Mouse (Mus musculus): ENCODE data around the gene Gm37240. TPM values are rescaled to one million over a fixed set of nuclear protein-coding genes. Genes with fewer than 3 reads are reported as not detected.
A peak's percentile ranks its signal among the peaks of the same experiment; 100 is the strongest.
"Not testable (repeated sequence)": the region's sequence is repeated elsewhere in the genome, so short reads cannot be mapped to it uniquely, and the experiment has no call there.

Gene Gm37240
- total RNA-seq, 2 experiments from 2014 or later, result 28.9 to 37.3 TPM

DNA sequence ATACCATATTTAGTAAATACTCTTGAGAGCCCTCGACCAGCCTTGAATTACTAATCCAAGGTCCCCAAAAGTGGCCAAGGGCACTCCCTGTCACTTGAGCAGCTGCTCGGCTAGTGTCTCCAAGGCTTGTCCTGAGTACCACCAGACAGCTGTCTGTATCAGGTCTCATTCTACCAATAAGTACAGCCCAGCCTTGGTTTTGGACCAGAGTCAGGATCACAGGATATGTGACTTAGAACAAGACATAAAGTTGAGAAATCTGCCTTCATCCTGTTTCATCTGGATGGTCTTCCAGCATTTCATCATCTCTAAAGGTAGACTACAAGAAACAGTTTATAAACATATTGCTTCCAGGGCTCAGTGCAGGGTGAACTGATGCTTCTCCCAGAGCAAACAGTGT is 253.6 kb downstream of the Gm37240 start:
- no peak for DNase-seq

DNA sequence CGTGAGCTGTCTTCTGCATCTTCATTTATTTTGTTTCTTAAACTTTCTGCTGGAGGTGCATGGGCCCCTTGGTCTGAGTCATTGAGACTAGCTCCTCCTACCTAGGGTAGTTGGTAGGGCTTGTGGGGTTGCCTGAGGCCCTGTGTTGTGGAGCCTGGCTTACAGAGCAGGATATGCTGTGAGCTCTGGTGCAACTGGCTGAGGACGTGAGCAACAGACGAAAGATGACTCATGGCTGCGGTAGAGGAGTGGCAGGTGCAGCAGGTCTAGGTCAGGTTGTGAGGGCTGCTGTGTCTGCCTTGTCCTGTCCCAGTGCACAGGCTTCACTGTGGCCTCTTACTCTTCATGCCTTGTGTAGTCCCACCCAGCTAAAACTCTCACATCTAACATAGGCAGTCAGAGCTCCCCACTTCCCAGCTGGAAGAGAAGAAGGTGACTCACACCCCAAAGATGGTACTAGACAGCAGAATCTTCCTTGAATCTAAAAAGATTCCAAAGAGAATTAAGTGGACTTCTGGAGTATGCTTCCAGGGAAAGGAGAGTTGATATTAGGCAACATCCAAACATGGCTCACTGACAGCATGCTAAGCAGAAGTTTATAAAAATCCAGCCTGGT is 257.3 kb downstream of the Gm37240 start:
- no peak for DNase-seq

GRCm38 (mm10) chr3:85619751-85620150 is 267.6 kb downstream of the Gm37240 start:
- no peak for DNase-seq

DNA sequence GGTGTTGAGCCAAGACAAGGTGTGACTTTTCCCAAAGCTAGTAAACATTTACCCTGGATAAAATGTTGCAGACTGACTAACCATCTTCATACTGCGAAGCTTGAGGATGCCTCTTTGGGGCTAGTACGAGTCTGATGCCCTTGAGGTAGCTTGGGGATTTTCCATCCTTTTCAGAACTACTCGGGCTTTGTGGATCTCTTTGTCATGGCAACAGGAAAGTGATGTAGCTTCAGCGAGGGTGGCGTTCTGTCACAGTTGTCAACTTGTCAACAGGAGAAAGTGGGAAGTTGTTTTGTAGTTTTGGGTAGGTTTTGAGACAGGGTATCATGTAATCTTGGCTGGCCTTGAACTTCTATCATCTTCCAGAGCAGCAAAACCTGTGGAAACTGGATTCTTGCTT is 268.0 kb downstream of the Gm37240 start:
- no peak for DNase-seq

- DNase-seq, result no peak
Observed at GRCm38 (mm10) chr3:85618885-85619284, 268.4 kb downstream of the Gm37240 start.

DNA sequence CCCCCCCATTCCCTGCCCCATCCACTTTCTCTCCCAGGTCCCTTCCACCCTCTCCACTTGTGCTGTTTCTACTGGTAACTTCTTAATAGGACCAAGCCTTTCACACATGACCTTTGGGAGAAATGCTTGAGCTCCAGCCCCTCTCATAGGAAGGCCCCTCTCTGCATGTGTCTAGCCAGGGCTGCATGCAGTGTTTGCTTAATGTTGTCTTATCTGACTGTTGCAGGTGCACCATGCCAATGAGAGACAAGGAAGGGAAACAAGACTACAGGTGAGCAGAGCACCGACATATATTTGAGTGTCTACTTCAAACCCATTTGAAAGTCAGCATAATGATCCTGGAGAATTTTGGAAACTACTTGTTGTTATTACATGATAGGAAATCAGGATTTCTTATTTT is 270.9 kb downstream of the Gm37240 start:
- no peak for DNase-seq

DNA sequence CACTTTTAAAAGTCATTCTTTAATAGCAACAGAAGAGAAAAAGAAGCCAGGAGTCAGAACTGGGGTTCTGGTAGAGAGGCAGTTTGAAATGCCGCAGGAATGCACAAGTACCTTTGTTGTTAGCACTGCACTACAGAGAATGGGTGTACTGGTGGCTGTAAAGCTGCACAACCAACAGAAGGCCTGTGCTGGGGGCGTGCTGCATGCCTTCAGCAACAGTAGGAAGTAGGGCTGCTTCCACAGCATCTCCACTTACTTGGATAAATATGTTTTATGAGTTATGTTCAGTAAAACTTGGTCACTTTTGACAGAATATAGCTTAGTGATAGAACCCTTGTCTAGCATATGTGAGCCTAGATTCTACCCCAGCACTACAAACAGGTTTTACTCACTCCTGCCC is 279.6 kb downstream of the Gm37240 start:
- DNase-seq, result no peak

DNA sequence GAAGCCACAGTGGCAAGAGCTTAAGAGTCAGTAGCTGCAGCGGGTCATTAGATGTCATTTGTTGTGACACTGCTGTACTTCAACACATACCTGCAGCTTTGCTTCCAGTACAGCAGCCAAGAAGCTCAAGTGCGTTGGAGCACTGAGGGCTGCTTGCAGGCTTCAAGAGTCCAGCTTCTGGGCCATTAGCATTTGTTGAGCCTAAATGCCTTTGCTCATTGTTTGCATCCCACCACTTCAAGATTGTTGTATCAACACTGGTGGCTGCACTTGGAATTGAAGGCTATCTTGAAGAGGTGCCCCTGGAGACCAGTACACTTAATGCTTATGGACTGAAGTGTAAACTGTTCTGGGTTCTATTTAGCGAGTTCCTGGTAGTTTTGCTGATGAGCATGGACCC is 280.4 kb downstream of the Gm37240 start:
- DNase-seq, result no peak

GRCm38 (mm10) chr3:85603811-85604210 is 283.5 kb downstream of the Gm37240 start:
- DNase-seq, result no peak

DNA sequence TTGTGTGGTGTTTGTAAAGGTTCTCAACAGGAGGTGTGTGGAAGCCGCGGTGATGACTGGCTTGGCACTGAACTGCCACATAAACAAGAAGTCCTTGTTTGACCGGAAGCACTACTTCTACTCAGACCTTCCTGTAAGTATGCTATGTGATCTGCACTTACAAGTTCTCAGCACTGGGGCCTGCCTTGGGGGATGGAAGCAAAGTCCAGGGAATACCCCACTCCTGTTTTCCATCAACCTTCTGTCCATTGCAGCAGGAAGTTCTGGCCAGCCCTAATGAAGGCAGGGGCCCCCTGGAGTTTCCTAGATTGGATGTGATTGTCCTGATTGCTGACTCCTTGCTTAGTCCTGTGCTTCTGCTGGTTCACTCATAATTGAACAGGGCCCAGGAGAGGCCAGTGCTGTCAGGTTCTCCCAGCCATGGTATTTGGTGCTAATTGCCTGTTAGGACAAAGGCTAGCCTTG is 285.4 kb downstream of the Gm37240 start:
- no peak for DNase-seq

DNA sequence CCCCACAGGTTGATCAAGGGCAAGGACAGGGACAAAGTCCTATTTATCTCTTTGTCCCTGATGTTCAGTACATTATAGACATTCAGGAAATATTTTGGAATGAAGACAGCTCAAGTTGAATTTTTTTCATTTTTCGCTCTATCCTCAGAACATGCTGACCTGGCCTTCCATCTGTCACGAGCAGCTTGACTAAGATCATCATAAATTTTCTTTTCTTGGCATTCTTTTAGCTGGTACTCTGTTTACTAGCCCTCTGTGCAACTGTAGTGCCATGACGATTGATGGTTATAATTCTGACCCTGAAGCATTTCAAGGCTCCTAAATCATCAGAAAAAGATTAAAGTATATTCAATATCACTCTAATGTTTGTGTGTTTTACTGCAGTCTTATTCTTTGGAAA is 287.8 kb downstream of the Gm37240 start:
- DNase-seq, result no peak

DNA sequence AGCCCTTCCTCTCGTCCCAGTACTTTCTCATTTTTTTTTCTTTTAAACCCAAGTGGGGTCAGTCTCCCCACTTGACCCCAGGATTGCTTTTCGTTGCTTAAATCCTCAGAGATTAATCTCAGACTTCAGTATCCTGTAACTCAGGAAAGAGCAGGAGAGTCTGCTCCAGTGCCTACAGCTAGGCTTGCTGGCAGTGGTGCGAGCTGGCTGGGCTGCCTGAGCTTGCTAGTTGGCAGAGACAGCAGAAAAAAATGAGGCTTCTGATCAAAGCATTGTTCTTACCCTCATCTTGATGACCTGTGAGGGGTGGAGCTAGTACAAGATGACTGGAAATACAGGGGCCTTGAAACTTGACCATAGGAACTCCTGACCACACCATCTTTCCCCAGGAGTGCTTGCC is 292.9 kb downstream of the Gm37240 start:
- DNase-seq, result no peak

GRCm38 (mm10) chr3:85592640-85593252 is 294.6 kb downstream of the Gm37240 start:
- DNase-seq, result no peak

- no peak for DNase-seq
Observed at GRCm38 (mm10) chr3:85592067-85592466, 295.3 kb downstream of the Gm37240 start.

DNA sequence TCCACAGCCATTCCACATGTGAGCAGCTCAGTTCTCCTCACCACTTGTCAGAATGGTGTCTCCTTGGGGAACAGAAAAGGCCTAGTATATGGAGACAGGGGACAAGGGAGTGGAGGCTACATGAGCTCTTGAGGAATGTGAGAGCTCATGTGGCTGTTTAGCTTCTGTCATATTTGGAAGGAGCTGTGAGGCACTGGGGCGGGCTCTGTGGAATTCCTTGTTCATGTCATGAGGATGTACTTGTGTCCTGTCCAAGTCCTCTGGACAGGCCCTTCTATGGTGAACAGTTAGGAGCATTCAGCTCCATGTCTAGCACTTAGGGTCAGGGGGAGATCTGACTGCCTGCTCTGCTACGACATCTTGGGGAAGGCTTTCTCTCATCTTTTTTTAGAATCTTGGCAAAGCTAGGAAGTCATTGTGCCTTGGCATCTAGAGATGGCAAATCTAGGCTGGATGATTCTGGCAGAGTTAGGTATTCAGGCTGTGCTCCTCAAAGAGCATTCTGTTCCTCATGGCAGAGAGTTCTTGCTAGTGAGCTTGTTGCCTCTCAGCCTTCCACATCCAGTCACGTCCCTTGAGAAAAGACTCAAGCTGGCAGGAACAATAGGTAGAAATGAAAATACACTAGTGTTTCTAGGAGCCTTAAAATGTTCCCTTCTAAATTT is 297.1 kb downstream of the Gm37240 start:
- DNase-seq, result no peak

- DNase-seq, result no peak
Observed at GRCm38 (mm10) chr3:85588701-85589100, 298.6 kb downstream of the Gm37240 start.

- no peak for DNase-seq
Observed at GRCm38 (mm10) chr3:85584966-85585365, 302.4 kb downstream of the Gm37240 start.

DNA sequence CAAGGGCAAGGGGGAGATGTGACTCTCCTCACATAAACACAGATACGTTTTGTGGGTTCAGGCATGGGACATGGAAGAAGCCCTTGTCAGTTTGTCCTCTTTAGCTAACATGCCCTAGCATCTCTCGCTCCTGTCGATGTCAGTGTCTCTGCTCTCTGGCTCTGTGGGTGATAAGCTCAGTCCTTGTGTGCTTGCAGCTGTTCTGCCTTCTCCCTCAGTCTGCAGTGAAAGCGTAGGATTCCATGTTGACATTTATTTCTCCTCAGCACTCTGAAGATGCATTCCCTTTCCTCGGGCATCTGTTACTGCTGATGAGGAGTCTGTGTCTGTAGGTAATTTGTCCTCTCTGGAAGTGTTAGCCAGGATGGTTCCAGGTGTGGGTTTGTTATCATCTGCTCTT is 304.1 kb downstream of the Gm37240 start:
- no peak for DNase-seq

GRCm38 (mm10) chr3:85582726-85583125 is 304.6 kb downstream of the Gm37240 start:
- DNase-seq, result no peak

DNA sequence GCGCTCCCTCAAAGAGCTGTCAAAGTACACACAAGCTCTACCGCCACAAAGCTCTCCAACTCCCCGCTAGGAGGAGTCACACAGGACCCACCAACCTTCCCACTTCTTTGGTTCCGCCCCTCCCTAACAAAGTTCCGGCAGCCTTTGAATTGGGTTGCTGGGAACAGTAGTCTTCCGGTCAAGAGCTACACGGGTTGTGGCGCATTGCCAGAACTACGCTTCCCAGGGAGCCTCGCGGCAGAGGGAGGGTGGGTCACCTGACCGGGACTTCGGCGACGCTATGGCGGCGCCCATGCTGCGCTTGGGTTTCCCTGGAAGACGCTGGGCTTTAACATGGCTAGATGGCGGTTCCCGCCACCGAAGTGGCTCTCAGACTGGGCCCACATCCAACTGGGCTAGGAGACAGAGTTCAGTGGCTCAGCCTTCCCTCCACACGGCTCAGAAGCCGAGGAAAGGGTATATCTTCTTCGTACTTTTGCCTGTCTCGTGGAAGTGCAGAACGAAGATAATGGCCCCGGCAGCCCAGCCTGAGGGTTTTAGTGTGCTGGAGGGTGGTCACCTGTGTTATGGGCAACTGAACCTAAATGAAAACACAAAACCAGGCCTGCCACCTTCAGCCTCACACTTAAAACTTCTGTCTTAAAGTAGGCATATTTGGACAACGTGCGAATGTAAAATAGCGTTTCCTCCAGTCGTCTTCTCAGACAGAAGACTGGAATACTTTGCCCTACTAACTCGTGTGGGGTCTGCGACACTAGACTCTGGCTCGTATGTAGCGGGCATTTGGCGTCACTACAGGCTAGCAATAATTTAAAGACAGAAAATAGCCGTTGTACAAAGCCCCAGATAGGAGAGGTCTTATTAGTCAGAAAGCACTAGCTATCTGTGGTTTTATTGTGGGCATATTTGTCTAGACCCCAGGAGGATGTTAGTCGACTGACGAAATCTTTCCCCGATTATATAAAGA is 313.2 kb downstream of the Gm37240 start, which contains the start of gene Gatb:
TSS of gene Gatb (plus strand) at position 256 of the 967 bp plus-strand sequence.
- peak; percentile 100 for DNase-seq

DNA sequence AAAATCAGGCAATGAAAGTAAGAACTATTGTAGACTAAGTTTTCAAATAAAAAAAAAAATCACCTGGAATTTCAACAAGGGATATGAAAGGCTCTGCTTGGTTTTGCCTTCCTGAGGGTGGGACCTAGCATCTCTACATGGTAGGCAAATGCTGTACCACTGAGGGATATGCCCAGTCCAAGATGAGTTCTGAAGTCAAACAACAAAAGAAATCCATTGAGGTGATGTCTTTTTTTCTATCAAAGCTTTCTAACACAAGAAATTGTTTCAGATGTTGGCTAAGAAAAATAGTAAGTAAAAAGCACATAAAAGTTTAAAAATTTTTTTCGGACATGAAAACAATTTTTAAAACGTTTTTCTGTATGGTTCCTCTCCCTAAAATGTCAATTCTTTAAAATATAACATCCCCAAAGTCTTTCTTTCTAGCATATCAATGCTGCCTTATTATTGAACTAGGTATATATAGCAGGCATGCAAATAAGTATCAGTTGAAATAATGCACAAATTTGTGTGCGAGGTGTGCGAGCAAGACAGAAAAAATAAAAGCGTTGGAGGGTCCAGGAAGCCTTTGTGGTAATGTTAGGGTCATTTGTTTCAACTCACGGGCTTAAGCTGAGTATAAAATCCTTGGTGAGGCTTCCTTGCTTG is 314.0 kb downstream of the Gm37240 start:
- no peak for DNase-seq

DNA sequence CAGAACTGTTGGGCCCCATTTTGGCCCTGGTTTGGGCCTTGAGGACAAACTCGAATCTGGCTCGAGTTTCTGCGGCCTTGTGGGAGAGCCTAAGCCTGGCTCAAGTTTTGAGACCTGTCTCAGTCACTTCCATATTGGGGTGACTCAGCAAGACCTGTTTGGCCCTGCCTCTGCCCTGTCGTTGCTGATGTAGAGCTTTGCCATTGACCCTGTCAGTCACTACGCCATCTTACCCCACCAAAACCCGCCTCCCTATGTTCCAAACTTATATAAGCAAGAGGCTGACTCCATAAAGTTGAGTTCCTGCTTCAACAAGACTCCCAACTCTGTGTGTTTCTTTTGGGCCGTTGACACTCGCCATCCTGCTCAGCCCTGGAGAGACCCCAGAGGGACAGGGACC is 314.8 kb downstream of the Gm37240 start:
- DNase-seq, result not testable (repeated sequence)

Data from gastrocnemius, postnatal 10 days (tissue).